Mouse (Mus musculus) left cerebral cortex, adult 18-20 months (tissue): ENCODE data around the gene Pitpnm3. TPM values are rescaled to one million over a fixed set of nuclear protein-coding genes. Genes with fewer than 3 reads are reported as not detected.

Source experiments
- DNase-seq, 2 experiments: peaks; one replicate each; pipeline ENCODE4 v3.0.0; 2021 to 2022; ENCODE audit warnings: low spot score in 2 of 2, mixed read lengths in 1 of 2
- total RNA-seq, 2 experiments: library from RNA; stranded (reverse); gene quantifications; 2 replicates each; pipeline ENCODE4 v1.2.3; 2021

Gene Pitpnm3
- total RNA-seq, 2 experiments from 2014 or later, result 80.5 to 83.2 TPM

DNA sequence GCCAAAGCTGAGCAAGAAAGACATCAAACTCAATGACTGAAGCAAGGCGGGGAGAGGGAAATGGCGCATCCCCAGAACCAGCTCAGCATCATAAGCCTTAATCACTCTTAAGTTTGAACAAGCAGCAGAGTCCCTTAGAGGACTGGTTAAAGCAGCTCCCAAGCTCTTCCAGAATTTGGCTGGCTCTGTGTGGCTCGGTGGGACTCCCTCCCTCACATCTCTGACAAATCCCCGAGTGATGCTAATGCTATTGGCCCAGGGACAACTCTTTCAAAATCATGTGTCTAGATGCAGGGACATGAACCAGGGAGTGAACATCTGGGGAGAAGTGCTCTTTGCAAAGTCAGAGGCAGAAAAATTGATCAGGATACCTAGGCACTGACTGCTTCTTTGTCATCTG, 36.4 kb downstream of the Pitpnm3 start:
- DNase-seq, result no peak

GRCm38 (mm10) chr11:72098027-72098426, 37.6 kb downstream of the Pitpnm3 start:
- DNase-seq, result no peak

- DNase-seq, result no peak
Measured at GRCm38 (mm10) chr11:72095994-72096393, 39.6 kb downstream of the Pitpnm3 start.

DNA sequence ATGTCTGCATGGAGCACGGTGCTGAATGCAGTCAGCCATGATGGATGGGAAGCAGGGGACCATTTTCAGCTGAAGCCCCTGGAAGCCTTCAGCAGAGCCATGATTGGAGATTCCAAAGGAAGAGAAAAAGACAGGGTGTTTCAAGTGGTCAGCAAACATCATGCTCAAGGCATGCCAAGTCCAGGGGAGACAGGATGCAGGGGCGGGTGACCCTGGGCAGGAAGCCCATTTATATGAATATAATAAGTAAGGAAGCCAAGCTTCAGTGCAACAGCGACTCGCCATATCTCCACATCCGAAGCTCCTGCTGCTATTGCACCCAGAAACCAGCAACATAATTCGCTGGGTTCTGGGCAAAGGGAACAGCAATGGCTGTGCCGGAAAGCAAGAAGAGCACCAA, 41.1 kb downstream of the Pitpnm3 start:
- no peak for DNase-seq

- DNase-seq, result no peak
Measured at GRCm38 (mm10) chr11:72092390-72092789, 43.2 kb downstream of the Pitpnm3 start.

DNA sequence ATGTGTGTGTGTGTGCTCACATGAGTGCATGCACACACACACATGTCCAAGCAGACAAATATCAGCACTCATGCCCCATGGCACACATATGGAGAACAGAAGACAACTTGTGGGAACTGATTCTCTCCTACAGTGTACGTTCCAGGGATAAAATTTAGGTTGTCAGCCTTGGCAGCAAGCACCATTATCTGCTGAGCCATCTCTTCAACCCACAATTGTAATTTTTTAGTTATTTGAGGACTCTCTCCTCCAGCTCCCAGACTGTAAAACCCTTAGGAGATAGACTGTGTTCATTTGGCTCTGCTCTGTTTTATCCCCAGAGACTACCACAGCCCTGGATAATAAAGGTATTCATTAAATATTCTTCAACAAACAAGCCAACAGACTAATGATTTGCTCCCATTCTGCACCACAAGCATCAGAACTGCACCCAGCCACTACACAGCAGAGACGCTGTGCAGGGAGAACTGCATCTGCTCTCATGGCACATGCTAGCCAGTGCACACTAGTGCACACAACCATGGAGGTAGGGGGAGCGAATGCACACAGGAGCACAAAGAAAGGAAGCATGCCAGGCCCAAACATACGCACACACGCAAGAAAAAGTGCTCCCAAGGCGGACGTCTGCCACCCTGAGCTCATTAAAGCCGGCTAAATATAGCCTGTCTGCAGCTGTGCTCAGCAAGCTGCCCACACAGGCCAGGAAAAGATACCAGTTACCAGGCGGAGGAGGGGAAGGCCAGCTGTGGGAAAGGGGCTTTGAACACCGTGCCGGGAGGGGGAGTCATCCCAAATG, 49.1 kb downstream of the Pitpnm3 start:
- peak; percentile 60 to 73 for DNase-seq

GRCm38 (mm10) chr11:72084337-72084736, 51.2 kb downstream of the Pitpnm3 start:
- peak; percentile 46 to 47 for DNase-seq

DNA sequence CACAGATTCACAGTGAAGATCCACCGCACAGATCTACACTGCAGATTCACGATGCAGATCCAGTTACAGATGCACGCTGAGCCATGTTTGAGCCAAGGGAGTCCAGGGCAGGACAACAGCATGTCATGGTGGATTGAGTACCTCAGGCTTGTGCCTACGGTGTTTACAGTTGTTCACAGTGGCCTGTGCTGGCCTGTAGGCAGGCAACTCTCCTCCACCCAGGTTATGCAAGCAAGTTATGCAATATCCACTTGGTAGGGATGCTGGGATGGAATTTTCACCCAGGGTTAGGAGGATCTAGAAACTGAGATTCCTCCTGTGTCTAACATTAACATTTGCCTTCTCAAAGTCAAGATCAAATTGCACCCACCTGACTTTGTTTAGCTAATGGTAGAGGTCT, 53.0 kb downstream of the Pitpnm3 start:
- DNase-seq, result no peak

DNA sequence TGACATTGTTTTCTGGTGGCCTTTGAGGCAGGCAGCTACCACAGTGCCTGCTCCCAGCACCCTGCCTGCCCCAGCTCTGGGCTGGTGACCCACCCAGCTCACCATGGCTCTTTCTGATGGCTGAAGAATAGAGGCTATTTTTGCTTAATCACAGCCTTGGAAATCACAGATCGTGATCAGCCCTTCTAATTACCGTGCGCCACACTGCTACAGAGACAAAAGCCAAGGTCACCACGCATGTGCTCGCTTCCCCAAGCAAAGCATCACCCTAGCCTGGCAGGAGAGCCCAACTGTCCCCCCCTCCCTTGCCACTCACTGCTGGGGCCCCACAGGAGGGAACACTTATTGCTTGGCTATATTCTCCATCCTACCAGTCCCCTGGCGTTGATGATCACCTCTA, 55.1 kb downstream of the Pitpnm3 start:
- DNase-seq, result no peak

- DNase-seq, result no peak
Measured at GRCm38 (mm10) chr11:72078647-72079046, 56.9 kb downstream of the Pitpnm3 start.

DNA sequence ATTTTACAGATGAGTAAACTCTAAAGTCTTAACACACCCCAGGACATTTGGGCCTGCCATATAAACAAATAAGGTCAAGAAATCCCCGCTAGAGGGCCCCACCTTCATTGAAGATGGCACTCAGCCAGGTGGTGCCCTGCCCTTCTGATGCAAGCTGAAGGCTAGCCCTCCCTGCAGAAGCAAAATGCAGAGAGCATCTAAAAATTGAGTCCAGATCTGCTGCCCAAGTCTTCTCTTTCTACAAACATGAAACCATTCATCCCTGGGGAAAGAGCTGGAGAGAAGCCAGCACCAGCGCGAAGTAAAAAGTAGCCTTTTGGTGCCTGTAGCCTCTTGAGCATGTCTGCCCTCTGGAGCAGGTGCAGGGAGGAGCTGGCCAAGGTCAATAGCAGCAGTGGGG, 57.5 kb downstream of the Pitpnm3 start:
- DNase-seq, result no peak

GRCm38 (mm10) chr11:72074230-72074629, 61.3 kb downstream of the Pitpnm3 start:
- DNase-seq, result peak; percentile 33 to 42

DNA sequence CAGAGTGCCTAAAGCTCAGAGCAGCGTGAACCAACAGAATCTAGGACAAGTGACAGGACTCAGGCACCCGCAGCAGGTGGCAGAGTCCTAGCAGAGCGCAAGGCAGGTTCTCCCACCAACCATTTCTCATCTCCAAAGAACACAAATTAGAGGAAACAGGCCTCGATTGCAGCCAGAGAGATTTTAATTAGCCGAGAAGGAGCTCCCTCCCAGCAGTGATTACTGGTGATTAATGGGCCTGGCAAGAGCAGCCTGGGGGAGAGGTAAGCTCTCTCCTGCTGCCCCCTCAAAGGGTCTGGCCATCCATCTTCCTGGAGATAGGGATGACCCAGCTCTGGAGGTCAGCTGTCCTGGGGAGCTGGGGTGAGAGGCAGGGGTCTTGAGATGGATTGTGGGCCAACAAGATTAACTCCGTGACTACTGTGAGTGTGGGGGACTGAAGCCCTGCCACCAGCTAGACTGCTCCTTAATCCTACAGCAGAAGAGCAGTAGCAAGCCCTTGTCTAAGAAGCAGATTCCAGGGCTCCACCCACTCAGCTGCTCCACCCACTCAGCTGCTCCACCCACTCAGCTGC, 63.2 kb downstream of the Pitpnm3 start:
- DNase-seq, result no peak

DNA sequence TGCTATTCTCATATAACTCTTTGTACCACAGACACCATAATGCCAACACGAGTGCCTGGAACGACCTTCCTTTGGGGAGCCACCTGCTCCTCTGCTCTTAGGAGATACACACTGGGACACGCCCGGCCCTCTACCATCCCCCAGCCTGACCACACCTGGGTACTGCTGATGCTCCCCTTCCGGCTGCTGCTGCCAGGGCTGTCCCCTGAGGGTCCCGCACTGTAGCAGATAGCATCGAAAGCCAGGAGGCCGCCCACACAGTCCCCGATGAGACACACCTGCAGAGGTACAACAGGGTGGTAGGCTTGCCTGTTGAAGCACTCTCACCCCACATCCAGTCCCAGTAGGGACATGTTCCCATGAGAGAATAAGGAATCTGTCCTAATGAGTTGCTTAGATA, 64.8 kb downstream of the Pitpnm3 start:
- no peak for DNase-seq

DNA sequence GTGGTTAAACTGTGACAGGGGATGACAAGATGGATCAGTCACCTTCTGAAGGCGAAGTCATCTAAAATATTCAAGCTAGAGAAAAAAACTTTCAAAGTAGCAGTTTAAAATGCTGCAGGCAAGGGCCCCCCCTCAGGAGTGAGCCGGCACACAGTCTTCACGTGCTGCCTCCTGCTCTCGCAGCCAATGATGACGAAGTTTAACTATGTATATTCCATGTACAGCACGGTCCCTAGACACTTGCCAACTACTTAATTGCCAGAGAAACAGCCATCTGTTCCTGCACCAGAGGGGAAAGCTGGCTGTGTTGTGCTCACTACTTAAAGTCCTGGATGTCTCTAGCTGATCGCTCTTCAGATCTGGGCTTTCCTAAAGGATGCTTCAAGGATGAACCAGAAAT, 67.6 kb downstream of the Pitpnm3 start:
- no peak for DNase-seq

- DNase-seq, result no peak
Measured at GRCm38 (mm10) chr11:72067326-72067725, 68.3 kb downstream of the Pitpnm3 start.

- no peak for DNase-seq
Measured at GRCm38 (mm10) chr11:72066330-72066729, 69.2 kb downstream of the Pitpnm3 start.

DNA sequence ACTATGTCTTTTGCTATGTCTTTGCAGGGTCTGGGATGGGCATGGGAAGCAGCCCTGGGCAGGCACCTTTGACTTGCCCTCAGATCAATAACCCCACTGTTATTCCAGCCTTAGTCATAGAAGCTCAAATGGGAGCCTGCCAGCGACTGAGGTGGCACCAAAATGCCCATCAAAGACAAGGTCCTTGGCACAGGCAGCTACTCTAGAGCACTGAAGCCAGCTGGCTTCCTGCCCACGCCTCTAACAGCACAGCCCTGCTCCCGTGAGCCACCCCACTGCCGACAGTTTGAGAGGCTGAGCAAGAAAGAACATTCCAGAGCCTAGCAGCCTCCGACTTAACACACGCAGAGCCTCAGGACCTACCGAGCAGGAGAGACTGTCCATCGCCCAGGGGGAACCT, 70.5 kb downstream of the Pitpnm3 start:
- DNase-seq, result no peak

DNA sequence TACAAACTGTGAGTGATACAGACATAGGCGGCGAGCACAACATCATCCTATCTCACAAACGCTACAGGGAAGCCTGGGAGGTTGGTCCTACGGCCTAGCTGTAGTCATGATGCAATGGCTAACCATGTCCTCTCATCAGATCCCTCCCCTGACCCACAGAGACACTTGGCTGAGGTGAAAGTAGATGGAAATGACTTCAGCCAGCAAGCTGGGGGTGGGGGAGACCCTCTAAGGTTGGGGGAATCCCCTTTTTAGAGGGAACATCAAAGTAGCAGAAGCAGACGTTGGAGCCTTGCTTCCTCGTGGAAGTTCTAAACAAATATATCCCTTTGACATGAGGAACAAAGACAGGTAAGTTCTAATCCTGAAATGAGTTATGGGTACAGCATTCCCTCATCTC, 71.2 kb downstream of the Pitpnm3 start:
- DNase-seq, result no peak

GRCm38 (mm10) chr11:72061093-72061620, 74.4 kb downstream of the Pitpnm3 start:
- DNase-seq, result no peak

- no peak for DNase-seq
Measured at GRCm38 (mm10) chr11:72060416-72060815, 75.2 kb downstream of the Pitpnm3 start.

DNA sequence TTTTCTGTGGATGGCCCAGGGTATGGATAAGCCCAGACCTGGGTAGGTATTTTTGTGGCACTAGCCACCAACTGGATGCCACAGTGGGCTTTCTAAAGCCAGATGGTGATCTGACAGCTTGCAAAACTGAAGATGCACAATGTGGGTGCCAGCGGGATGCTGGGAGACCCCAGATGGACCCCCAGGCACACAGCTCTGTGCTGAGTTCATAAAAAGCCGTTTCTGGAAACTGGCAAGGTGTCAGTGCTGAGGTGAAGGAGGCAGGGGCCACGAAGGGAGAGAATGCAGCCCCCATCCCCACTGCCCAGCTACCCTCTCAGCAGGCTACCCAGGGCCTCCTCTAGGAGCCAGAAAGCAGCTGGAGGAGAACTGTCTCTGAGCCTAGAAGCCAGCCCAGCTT, 78.4 kb downstream of the Pitpnm3 start:
- DNase-seq, result no peak

DNA sequence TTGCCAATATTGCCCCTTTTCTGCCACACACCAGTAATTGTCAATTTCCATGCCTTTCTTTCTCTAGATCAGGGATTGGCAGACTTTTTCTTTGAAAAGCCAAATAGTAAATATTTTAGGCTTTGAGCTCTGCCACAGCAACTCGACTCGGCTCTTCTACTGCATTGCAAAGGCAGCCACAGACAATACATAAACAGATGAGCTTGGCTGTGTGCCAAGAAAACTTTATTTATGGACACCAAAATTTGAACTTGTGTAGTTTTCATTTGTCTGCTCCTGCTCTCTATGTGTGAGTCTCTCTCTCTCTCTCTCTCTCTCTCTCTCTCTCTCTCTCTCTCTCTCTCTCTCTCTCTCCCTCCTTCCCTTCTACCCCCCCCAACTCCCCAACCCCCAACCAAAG, 80.4 kb downstream of the Pitpnm3 start:
- no peak for DNase-seq
